Mouse (Mus musculus) heart, postnatal 14 days (tissue): ENCODE measurements around the gene Sema5a. TPM values are rescaled to one million over a fixed set of nuclear protein-coding genes. Genes with fewer than 3 reads are reported as not detected.

Experiments used
- DNase-seq, 2 experiments: peaks; one replicate each; pipeline ENCODE4 v3.0.0; 2021 to 2022
- intact Hi-C: fragments of 180-260 bp; cut with DNase I; formaldehyde crosslinking; loops from one replicate; pipeline ENCODE4 v1.15.1; 2025
- total RNA-seq, 2 experiments: library from RNA; stranded (reverse); gene quantifications; 2 replicates each; pipeline ENCODE4 v1.2.3; 2021

The Sema5a gene
- total RNA-seq, 2 experiments from 2014 or later = 16.8 to 16.9 TPM

DNA sequence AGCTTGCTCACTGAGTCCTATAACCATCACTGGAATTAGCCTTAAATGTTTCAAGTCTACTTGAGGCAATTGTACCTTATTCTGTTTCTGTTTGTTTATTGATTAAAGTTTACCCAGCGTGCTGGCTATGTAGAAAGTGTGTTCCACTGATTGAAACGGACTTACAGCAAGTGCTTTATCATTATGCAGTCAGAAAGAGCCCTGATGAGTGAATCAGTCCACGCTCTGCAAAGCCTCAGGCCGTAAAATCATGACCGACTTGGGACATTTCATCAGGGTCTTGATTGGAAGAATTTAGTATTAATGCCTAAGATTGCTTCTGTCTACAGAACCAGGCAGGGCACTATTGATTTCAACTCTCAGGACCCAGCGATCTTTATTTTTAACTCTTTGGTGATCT lies 178.5 kb downstream of the Sema5a start:
- intact Hi-C loops = no loop called here
- DNase-seq = no peak

DNA sequence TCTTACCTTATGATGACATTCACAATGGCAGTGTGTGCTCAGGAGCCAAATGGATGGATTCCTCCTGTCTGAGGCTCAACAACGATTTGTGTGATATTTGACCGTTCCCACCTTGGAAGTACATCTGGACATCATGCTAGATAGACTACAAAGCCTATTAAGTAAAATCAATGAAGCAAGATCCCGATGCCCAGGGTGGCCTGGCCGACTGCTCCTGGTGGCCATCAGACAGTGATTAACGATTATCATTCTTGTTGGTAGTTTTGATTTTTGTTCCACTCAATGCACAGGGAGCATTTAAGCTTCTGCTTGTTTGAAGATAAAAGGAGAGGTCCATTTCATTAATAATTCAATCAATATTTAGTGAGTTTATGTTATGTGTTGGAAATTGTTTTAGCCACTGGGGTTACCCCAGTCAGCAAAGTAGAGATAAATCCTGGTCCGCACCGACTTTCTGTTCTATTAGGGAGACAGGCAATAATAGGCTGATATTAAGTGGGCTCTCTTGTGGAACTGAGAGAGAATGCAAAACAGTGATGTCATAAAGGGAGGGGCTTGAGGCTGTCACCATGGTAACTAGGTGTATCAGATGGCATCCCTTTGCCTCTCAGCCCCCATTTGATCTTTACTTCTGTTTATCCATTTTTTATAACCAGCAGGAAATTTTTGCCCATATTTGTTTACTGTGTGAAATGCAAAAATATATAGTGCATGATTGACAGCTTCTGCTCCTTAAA lies 182.7 kb downstream of the Sema5a start:
- intact Hi-C loops = no loop called here
- no peak for DNase-seq

DNA sequence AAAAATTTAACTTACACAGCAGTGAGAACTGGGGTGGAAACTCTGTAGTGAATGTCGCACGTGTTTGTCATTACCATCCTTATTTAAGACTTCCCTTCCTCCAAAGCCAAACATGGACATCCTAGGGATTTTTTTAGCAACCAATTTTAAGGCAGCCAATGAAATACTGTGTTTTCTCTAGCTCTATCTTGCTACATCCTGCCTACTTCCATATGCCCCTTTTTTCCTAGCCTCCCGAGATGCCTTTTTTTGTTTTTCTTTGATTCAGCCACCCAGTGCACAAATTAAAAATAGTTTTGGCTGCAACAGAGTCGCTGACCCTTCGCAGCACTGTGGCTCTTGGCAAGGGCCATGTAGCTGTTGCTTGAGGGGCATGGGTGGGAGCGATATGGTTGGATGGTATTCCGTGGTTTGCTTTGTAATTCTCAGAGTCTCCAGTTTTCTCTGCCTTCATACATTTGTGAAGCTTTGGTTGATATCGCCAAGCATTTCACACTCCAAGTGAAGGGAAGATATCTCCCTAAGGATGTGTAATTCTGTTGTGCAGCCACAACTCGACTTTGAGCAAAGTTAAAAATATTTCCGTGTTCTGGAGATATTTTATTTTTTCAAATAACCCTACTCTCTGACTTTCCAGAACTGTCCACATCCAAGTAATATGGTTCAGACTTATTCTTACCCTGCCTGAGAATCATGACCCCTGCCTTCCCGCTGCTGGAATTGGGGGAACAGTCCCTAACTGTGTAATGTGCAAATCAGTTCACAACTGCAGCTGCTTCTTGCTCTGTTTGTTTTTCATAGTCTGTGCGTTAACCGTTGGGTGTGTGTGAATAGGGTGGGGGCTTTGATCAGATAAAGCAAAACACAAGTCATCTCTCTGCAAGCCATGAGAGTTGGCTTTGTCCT lies 188.6 kb downstream of the Sema5a start:
- intact Hi-C loops = no loop called here
- peak in 1 of 2 experiments; percentile 9 for DNase-seq

DNA sequence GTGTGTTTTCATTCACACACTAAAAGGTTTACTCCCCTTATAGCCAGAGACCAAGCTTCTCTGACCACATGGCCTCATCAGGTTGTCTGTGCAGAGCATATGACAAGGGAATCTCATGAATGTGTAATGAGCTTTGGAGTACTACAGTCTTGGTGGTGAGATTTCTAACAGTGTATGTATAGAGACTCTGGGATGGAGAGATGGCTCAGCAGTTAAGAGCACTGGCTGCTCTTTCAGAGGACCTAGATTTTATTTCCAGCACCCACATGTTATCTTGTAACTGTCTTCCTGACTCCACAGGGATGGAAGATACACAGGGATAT lies 189.2 kb downstream of the Sema5a start:
- intact Hi-C loops = no loop called here

DNA sequence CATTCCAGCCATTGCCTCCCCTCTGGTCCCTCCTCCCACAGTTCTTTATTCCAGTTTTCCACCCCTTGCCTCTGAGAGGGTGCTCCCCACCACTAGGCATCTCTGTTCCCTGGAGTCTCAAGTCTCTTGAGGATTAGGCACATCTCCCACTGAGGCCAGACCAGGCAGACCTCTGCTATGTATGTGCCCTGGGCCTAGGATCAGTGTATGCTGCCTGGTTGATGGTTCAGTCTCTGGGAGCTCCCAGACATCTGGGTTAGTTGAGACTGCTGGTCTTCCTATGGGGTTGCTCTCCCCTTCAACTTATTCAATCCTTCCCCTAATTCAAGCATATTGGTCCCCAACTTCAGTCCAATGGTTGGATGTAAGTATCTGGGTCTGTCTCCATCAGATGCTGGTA lies 189.7 kb downstream of the Sema5a start:
- DNase-seq = no peak
- intact Hi-C loops = no loop called here

More for the DNA sequence above, 189.2 kb downstream of the Sema5a start:
- no peak for DNase-seq

DNA sequence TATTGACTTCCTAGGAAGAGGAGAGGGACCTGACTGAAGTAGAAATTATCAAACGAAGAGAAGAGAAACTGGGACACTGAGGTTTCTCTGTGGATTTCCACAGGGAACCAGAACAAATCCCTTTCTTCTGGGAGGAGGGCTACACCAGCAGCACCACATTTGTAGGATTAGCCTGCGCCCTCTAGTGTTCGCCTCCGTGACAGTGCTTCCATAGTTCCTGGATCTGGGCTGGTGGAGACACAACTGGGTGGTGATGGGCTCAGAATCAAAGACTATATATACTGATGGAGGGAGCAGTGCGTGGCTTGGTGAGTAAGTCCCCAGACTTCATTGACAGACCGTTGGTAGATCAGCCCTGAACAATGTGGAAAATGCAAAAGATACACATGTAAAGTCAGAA lies 193.0 kb downstream of the Sema5a start:
- peak; percentile 75 to 81 for DNase-seq
- intact Hi-C loops = loop anchor here (2.0 to 5.0 kb wide), 3 partner anchors 130 to 280 kb away; no protein-coding TSS in a partner anchor

DNA sequence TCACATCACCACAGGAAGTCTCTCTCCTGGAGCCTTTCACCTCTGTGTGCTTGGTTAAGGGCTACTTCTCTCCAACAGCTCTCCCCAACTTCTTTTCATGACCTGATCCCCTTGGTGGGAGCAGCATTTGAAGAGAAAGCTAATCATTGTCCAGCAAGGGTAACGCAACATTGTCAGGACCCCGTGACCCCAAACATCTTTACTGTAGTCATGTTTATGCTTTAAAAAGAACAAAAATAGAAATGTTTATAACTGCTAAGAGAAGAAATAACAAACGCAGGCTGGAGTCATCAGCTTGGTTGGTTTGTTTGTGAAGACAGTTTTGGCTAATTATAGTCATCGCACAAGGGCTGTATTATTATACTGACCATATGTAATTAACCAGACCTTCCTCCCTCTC lies 198.1 kb downstream of the Sema5a start:
- DNase-seq = no peak
- intact Hi-C loops = no loop called here

DNA sequence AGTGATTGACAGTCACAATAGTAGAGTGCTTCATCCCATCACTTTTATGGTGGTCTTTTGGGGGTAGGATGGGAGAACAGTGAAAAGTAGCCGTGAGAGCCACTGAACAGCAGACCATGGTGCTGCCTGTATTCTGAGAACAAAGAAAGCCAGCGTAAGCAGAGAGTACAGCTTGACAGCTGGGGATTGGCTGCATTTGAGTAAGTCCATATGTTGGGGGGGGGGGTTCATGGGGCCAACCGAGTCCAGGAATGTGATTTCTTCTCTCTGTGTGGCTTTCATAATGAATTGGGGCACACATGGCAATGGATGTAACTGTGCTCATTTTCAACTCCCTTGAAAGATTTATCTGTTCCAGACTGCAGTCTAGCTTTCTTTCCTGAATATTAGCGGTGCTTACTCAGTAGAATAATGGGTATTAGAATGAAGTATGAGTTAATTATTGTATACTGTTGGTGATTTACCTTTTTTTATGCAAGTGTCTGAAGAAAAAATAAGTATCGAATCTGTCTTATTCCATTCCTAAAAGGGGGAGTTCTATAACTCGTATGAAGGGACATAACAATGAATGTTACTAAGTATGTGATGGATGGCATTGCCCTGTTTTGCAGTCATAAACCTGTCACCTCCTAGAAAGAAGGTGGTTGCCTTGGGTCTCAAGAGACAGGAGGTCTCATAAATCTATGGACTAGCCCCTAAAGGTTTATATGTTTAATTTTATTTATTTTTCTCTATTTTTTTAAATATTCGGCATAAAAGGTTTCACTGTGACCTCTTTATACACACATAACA lies 203.1 kb downstream of the Sema5a start:
- DNase-seq = no peak
- intact Hi-C loops = no loop called here

DNA sequence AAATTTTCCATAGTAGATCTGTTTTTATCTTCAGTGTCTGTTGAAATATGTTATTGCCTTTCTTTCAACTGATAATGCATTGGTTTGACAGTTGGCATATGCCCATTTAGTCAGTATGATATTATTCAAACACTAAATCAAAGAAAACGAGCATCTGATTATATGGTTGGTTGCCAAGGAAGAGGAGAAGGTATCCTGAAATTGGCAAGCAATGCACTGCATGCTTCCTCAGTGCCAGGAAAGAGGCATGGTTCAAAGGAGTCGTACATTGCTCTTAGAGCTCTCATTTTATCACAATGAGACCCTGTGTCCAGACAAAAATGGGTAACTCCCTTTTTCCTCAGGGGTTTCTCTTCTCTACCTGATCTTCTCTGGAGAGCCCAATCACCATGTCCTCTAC lies 214.4 kb downstream of the Sema5a start:
- intact Hi-C loops = no loop called here
- no peak for DNase-seq

DNA sequence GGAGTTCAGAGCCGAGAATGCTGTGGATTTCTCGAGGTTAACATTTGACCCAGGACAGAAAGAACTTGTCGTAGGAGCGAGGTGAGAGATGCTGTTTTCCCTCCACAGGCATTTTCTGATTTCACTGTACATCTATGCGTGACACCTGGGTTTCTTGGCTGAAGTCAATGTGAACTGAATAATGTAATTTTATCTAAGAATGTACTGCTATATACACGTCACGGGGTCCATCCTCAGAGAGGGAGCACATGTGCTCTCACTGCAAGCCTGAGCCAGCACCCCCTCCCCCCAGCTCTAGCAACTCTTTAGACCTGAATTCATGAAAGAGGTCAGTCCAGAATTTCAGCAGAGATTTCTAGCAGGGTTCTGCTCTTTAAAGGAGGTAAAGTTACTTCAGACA lies 215.6 kb downstream of the Sema5a start:
- intact Hi-C loops = no loop called here
- DNase-seq = no peak

DNA sequence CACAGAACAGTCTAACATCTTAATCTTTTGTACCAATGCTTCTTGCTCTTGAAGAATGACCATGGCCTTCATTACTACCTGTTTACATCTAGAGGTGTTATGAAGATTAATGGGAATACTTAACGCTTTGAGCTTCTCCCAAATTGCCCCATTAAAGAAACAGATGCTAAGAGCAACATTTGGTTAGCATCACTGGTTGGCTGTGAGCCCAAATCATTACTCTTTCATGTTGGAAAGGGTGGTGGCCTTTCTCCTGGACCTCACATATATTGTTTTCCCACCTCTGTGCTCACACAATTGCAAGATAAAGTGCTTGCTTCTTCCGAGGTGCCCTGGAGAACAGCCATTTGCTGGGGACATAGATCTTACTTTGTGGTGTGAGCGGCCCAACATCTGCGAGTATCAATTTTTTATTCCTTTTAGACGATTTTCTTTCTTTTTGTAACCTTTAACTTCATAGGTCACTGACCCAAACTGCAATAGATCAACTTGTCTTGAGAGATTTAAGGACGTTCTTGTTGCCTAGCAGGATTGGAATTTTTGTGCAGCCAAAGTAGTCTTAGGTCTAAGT lies 227.0 kb downstream of the Sema5a start:
- no peak for DNase-seq
- intact Hi-C loops = no loop called here

DNA sequence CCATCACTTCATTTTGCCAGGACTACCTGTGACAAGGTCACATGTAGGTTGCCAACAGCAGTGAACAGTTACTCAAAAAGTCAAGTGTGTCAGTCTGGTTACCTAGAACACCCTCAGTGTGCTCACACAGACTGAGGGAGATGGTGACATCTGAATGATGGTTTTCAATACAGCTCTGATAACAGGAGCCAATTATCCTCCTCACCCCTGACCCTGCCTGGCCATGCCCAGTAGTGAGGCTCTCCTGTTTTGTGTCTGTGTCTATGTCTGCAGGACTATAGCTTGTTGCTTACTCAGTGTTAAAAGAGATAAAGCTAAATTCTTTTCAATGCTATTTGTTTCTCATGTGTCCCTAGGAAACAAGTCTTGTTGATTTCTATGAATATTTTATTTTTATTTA lies 236.1 kb downstream of the Sema5a start:
- intact Hi-C loops = no loop called here
- DNase-seq = no peak

DNA sequence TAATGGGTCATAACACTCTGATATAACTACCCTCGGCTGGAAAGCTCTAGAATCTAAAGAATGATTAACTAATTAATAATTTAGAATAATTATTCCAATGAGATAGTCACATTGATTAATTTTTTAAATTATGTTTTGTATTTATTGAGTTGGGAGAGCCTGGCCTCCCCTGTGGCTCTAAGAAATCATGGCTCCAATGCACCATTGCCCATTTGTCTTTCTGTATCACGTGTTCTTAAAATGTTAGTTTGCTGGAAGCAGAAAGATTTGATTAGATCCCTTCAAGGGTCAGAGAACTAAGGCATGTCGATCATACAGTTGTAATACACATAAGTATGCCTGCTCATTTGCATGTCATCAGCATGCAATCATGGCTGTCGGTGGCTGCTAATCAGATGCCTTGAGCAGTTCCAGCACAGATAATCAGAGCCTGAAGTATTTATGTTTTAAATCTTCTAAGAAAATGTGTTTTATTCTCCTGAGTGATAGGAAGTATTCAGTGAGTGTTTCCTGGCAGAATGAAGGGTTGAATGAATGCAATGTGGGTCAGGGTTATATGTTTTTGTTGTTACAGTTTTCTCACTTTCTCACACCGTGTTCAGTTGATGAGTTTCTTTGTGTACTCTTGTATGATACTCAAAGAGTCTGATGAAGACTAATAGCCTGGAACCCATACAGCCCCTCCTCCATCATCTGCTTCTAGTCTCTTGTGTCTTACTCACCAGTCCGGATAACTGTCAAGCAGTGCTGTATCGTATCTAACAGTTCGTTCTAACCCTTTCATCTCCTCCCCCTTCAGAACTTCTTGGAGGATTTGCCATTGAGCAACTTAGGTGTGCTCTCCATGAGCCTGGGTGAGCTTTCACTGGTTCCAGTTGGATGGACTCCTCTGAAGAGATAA lies 240.7 kb downstream of the Sema5a start:
- intact Hi-C loops = no loop called here
- DNase-seq = no peak

DNA sequence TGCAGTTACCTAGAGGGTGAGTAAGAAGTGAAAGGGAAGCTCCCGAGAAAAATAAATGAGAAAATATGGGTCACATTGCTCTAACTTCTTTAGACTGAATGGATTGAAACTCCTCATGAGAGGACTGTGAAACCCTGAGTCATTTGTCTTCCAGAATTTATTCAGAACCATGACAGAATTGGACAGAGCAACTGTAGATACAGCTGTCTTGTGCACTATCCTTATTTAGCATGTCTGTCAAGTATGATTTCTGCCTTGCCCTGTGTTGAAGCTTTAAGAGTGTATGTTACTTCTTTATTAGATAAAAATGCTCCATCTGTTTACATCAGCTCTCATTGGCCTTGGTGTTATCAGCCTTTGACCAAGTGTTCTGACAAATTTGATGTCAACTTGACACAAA lies 243.4 kb downstream of the Sema5a start:
- intact Hi-C loops = no loop called here
- DNase-seq = no peak

DNA sequence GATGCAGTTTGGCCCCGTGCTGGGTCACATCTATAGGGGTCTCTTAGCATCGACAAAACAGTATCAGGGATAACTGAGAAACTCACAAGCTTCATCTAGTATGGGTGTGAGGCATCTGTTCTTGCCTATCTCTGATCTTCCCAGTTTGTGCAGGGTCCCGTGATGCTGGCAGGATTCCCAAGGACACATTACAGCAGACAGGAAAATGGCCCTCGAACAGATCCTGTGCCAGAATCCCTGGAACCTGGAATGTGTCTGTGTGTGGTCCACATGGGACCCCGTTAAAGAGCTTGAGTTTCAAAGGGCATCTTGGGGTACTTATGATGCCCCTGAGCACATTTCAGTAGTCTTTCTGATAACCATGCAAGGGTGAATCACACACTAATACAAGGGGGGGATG lies 249.6 kb downstream of the Sema5a start:
- intact Hi-C loops = no loop called here
- no peak for DNase-seq

DNA sequence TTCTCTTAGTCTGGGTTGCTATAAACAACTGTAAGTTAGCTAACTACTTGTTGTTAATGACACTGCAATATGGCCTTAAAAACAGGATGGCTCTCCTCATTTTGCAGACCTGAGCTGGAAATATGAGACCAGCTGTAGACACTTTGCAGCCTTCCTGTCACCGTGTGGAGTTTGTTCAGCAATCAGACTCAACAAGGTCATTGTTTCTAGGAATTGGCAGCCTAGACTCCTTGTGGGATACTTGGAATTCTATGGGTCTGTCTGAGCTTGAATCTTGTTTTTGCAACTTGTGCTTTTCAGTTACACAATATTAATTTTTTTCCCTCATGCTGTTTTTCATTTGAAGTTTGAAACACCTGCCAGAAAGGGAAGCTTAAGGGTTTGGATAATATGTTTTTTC lies 250.3 kb downstream of the Sema5a start:
- intact Hi-C loops = no loop called here
- no peak for DNase-seq

DNA sequence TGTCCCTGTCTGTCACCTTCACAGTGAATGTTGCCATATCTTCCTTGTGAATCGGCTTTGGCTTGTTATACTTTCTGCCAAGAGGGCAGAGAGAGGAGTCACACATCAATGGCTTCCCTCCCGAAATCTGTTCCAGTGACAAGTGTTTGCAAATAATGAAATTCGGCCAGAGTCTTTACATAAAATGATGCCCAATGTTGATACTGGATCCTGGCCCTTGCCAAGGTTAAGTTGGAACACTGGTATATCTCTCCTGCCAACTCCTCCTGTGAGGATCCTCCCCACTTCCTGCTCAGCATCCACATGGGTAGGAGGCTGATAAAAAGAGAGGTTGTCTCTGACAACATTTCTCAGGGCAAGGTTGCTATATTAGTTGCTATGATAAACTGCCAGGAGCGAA lies 252.3 kb downstream of the Sema5a start:
- intact Hi-C loops = no loop called here
- DNase-seq = no peak

DNA sequence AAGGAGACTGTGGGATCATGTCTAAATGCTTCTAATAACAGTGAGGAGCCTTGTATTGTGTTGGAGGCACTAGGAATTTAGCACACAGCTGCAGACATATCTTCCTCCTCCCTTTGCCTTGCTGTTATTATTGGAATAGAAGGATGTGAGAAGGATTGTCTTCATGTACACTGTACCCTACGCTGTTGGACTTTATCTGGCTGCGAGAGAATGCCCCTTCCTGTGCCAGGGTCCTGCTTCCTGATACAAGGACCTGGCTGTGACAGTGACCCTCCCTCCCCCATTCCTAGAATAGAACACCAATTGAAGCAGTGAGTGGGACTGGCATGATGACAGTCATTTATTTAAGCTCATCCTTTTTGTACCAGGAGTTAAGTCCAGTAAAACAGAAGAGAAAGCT lies 261.3 kb downstream of the Sema5a start:
- intact Hi-C loops = no loop called here
- no peak for DNase-seq

DNA sequence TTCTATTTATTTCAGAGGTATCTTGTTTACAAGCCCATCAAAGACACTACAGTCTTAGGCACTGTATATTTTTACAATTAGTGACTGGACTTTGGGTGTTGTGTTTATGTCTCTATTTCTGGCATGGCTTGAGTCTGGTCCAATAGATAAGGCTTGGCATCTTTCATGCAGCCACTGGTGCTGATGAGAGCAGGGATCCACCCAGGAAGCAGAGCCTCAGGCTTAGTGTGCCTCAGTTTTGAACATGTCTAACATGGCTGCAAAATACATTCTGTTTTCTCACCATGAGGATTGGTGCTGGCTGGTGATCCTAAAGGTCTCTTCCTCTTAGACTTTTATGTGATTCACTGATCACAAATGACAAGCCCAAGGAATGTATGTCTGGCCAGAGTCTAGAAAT lies 263.7 kb downstream of the Sema5a start:
- intact Hi-C loops = no loop called here
- peak in 1 of 2 experiments; percentile 19 for DNase-seq

DNA sequence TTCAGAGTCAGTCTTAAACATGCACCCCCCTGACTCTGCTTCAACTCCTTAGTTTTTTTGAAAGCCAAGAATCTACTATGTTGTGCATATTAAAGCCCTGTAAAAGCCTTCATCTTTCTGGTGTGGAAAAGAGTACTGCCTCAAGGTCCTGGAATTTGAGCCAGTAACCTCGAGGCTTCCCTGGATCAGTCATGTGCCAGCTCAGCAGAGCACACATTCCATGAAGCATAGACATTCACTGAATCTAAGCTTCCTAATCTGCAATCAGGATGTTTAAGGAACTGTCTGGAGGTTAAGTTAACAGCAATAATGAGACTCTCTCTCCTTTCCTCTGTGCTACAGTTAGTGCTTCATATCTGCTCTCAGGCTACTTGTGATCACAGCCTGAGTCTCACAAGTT lies 270.3 kb downstream of the Sema5a start:
- no peak for DNase-seq
- intact Hi-C loops = no loop called here
